Mouse (Mus musculus) heart, adult 8-10 months (tissue): Measurements from ENCODE around the gene Gm37240. TPM values are rescaled to one million over a fixed set of nuclear protein-coding genes. Genes with fewer than 3 reads are reported as not detected.

ENCODE experiments used
- microRNA-seq: library from miRNA; unstranded; fragments of <30 nt; microRNA quantifications from one replicate; pipeline ENCODE4 v1.2.0, GENCODE M21; 2022
- total RNA-seq, 4 experiments: library from RNA; stranded (reverse); gene quantifications; 2 replicates each; pipeline ENCODE4 v1.2.4; 2022

Gene Gm37240
- total RNA-seq, 4 experiments from 2014 or later, result 36.8 to 49.5 (median 39.2) TPM

Small RNA genes lying within 50 kb of the gene (microRNA-seq; reads per million reads assigned to microRNA genes)
- gene Mir466k, result not detected

Other genes with a start within 250 kb of the Gm37240 start
- gene Fam160a1, start 70.2 kb downstream of the Gm37240 start, total RNA-seq, result 10 to 100 TPM; 54.1 to 61.6 (median 58.5) TPM
- 1 to 10 TPM; 4.4 to 7.7 (median 5.2) TPM for gene Glt28d2, start within 50 bp of the Gm37240 start, total RNA-seq
- gene Sh3d19, start 83.6 kb upstream of the Gm37240 start, total RNA-seq, result 10 to 100 TPM; 17.8 to 23.5 (median 20.5) TPM
- not detected for gene Prss48, start 115.0 kb upstream of the Gm37240 start, total RNA-seq